Mouse (Mus musculus) heart, adult 2 months (tissue): ENCODE measurements at regions not wholly inside any gene's neighbourhood (a gene's known extent, or its start where the extent isn't known, plus 50 kb on each side); places are given as distances from the start of the nearest gene placed in this dataset.

Source experiments
- DNase-seq, 2 experiments: peaks; one replicate each; pipeline ENCODE4 v3.0.0; 2021
- H3K27ac ChIP-seq: fragments of 200-600 bp; 2 replicates; pipeline ENCODE4 v1.8.1; 2022
- H3K27me3 ChIP-seq: fragments of 200-500 bp; 2 replicates; pipeline ENCODE4 v1.6.1; 2012; ENCODE audit warnings: mild to moderate bottlenecking, low read length, inconsistent platforms, mixed read lengths; ENCODE audit not compliant: control insufficient read depth, insufficient read depth
- H3K36me3 ChIP-seq: fragments of 200-500 bp; 2 replicates; pipeline ENCODE4 v1.6.1; 2012; ENCODE audit warnings: low read length, inconsistent platforms; ENCODE audit not compliant: control insufficient read depth, insufficient read depth
- H3K4me1 ChIP-seq: fragments of 200-500 bp; 2 replicates; pipeline ENCODE4 v1.6.1; 2011; ENCODE audit warnings: low read length; ENCODE audit not compliant: control insufficient read depth, insufficient read depth
- H3K4me3 ChIP-seq: fragments of 200-600 bp; 2 replicates; pipeline ENCODE4 v1.8.1; 2022
- H3K79me2 ChIP-seq: fragments of 200-500 bp; replicated peaks from 2 replicates; pipeline ENCODE4 v1.6.1; 2012; ENCODE audit warnings: mild to moderate bottlenecking, inconsistent platforms, low read length, moderate library complexity, mixed read lengths; ENCODE audit not compliant: control insufficient read depth, insufficient read depth
- H3K9ac ChIP-seq: fragments of 200-500 bp; 2 replicates; pipeline ENCODE4 v1.6.1; 2012; ENCODE audit warnings: low read depth, mild to moderate bottlenecking, control low read depth, inconsistent platforms, low read length, mixed read lengths
- CTCF ChIP-seq: fragments of 200-600 bp; IDR thresholded peaks from 2 replicates; pipeline ENCODE4 v1.8.1; 2022; ENCODE audit warnings: antibody characterized with exemption, mild to moderate bottlenecking, moderate library complexity
- EP300 ChIP-seq: fragments of 200-500 bp; IDR thresholded peaks from 2 replicates; pipeline ENCODE4 v1.6.1; 2011; ENCODE audit warnings: low read depth, low read length, control low read depth; ENCODE audit not compliant: insufficient read depth
- POLR2A ChIP-seq: fragments of 200-500 bp; IDR thresholded peaks from 2 replicates; pipeline ENCODE4 v1.6.1; 2011; ENCODE audit warnings: mild to moderate bottlenecking, low read depth, low read length, control low read depth; ENCODE audit not compliant: insufficient read depth
- WGBS: fragments of 180-500 bp; shearing (Covaris S2); methylation state at CpG from one replicate; pipeline ENCODE4 v1.1.7; 2018; 5-methylcytosine and 5-hydroxymethylcytosine counted together
- intact Hi-C: fragments of 180-260 bp; cut with DNase I; formaldehyde crosslinking; loops from one replicate; pipeline ENCODE4 v1.15.1; 2025

- TF ChIP-seq POLR2A (no peak), CTCF (no peak), EP300 (no peak)
- Histone ChIP-seq H3K36me3 (peaks cover 2% of the 10 kb centered on the region; the same call in 1 of the 2 replicates), H3K4me3 (no peak overlapping the region), H3K27ac (no peak overlapping the region), H3K27me3 (no peaks in the 10 kb centered on the region), H3K9ac (no peak overlapping the region), H3K79me2 (no peaks in the 10 kb centered on the region), H3K4me1 (peaks cover 4% of the 10 kb centered on the region)
- 83% methylated on average over 6 of the region's 6 CpGs for WGBS
- intact Hi-C loops: no loop called here
- DNase-seq: no peak
Measured at GRCm38 (mm10) chr2:129895369-129895768, 95.1 kb downstream of the Stk35 start.

- no peak overlapping the region for H3K4me3 ChIP-seq
- intact Hi-C loops: no loop called here
- peaks cover 2% of the 10 kb centered on the region; the same call in 1 of the 2 replicates for H3K36me3 ChIP-seq
- no peak for DNase-seq
- H3K4me1 ChIP-seq: peaks cover 4% of the 10 kb centered on the region
- no peaks in the 10 kb centered on the region for H3K79me2 ChIP-seq
- no peak overlapping the region for H3K27ac ChIP-seq
- no peaks in the 10 kb centered on the region for H3K27me3 ChIP-seq
- 50% methylated on average over 4 of the region's 4 CpGs for WGBS
- no peak overlapping the region for H3K9ac ChIP-seq
- TF ChIP-seq CTCF (no peak), POLR2A (no peak), EP300 (no peak)
Measured at GRCm38 (mm10) chr2:129896696-129897095, 96.4 kb downstream of the Stk35 start.

- peaks cover under 1% of the 10 kb centered on the region; the same call in 1 of the 2 replicates for H3K27me3 ChIP-seq
- DNase-seq: no peak
- TF ChIP-seq POLR2A (no peak), EP300 (no peak)
- no peaks in the 10 kb centered on the region for H3K79me2 ChIP-seq
- H3K4me1 ChIP-seq: peaks cover 4% of the 10 kb centered on the region
- no peak overlapping the region for H3K4me3 ChIP-seq
- peak overlapping the region; percentile 68 for H3K27ac ChIP-seq
- 7% methylated on average over 4 of the region's 4 CpGs for WGBS
- intact Hi-C loops: loop anchor here (2.0 kb wide), 2 partner anchors 155 to 265 kb away; no protein-coding TSS in a partner anchor
- no peak overlapping the region for H3K9ac ChIP-seq
- H3K36me3 ChIP-seq: peaks cover 5% of the 10 kb centered on the region
Measured at GRCm38 (mm10) chr2:129903383-129904135, 103.2 kb downstream of the Stk35 start.

GRCm38 (mm10) chr2:129904753-129905152 is 104.4 kb downstream of the Stk35 start:
- intact Hi-C loops: loop anchor here (2.0 kb wide), 2 partner anchors 154 to 264 kb away; no protein-coding TSS in a partner anchor
- peaks cover 5% of the 10 kb centered on the region for H3K36me3 ChIP-seq
- no peak overlapping the region for H3K4me3 ChIP-seq
- no peak for DNase-seq
- peaks cover 4% of the 10 kb centered on the region; the same call in 1 of the 2 replicates for H3K27me3 ChIP-seq
- no peak overlapping the region for H3K27ac ChIP-seq
- H3K79me2 ChIP-seq: no peaks in the 10 kb centered on the region
- WGBS: 36% methylated on average over 7 of the region's 7 CpGs
- H3K9ac ChIP-seq: no peak overlapping the region
- H3K4me1 ChIP-seq: peaks cover 4% of the 10 kb centered on the region
- peak; percentile 77 for TF ChIP-seq CTCF
- TF ChIP-seq POLR2A: no peak

GRCm38 (mm10) chr2:129908701-129909425 is 103.3 kb upstream of the Tgm3 start:
- Histone ChIP-seq H3K79me2 (no peaks in the 10 kb centered on the region), H3K4me3 (no peak overlapping the region), H3K27ac (no peak overlapping the region), H3K9ac (no peak overlapping the region), H3K4me1 (peaks cover 1% of the 10 kb centered on the region), H3K27me3 (peaks cover 5% of the 10 kb centered on the region; the same call in 1 of the 2 replicates), H3K36me3 (peaks cover 2% of the 10 kb centered on the region; the same call in 1 of the 2 replicates)
- intact Hi-C loops: no loop called here
- no peak for TF ChIP-seq POLR2A
- WGBS: 7% methylated on average over 28 of the region's 28 CpGs
- DNase-seq: no peak
